Mouse (Mus musculus) urinary bladder, postnatal 14 days (tissue): ENCODE data around the gene Armh1.
A peak's percentile ranks its signal among the peaks of the same experiment; 100 is the strongest.
"Not testable (repeated sequence)": the region's sequence is repeated elsewhere in the genome, so short reads cannot be mapped to it uniquely, and the experiment has no call there.

Source experiments
- DNase-seq: peaks from one replicate; pipeline ENCODE4 v3.0.0; 2021; ENCODE audit warnings: low spot score

The Armh1 gene

DNA sequence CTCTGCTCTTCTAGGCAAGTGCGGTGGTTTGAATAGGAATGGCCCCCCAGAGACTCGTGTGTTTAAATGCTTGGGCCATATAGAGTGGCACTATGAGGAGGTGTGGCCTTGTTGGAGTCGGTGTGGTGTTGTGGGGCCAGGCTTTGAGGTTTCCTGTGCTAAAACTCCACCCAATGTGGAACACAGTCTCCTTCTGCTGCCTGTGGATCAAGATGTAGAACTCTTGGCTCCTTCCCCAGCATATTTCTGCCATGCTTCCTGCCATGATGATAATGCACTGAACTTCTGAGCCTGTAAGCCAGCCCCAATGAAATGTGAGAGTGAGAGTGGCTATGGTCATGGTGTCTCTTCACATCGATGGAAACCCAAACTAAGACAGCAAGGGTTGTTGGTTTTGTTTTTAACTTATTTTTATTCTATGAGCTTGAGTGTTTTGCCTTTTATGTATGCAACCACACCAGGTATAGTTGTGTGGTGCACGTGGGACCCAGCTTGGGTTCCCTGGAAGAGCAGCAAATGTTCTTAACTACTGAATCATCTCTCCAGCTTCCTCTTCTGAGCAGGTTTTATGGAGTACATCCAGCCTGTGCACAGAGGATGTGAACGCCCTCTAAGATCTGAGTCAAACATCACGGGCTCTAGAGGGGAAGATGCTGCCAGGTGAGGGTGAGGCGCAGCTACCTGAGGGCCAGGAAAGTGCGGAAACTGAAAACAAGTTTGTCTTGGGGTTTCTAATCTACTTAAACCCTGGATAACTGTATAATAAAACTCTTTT lies 31.0 kb downstream of the Armh1 start:
- no peak for DNase-seq

DNA sequence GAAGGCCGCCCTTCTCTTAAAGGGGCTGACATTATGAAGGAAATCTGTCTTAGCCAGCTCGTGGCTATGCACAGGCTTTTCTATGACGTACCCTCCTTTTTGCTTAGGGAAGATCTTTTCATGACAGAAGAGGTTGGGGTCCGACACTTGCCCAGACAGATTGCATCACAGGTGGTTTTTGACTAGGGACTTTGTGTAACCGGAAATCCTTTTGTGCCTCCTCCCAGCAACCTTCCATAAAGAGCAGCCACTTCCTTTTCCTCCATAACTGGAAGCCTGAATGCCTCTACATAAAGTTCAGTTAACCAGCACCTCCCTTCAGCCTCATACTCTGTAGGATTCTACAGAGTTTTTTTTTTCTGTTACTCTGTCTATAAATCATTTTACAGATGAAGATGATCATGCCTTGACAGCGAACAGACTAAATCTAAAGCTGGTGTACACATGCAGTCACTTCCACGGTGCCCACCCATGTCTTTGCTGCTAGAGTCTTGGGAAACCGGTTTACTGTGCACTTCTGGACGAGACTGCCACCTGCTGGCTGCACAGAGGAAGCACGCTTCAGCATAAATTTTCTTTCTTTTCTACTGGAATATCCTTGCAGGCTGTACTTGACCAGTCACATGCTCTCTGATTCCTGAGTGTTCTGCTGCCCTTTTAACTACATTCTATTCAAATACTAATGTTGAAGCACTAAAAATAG lies 33.3 kb downstream of the Armh1 start:
- peak; percentile 41 for DNase-seq

DNA sequence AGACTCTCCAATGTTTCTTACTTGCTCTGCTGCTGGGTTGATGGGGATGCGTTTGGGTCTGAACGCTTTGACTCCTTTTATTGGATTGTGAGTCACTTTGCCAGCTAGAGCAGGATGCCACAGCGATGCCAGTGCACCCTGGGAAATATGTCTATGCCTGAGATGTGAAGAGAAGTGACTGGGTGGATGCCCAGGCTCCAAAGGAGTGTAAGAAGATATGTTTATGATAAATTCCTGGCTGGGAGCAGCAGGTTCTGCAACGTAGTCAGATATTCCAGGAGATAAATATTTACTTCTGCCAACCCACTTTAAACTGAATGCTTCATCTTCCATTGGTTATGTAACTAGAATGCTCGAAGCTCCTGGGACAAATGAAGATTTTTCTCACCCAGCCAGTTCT lies 34.9 kb downstream of the Armh1 start:
- DNase-seq = no peak

DNA sequence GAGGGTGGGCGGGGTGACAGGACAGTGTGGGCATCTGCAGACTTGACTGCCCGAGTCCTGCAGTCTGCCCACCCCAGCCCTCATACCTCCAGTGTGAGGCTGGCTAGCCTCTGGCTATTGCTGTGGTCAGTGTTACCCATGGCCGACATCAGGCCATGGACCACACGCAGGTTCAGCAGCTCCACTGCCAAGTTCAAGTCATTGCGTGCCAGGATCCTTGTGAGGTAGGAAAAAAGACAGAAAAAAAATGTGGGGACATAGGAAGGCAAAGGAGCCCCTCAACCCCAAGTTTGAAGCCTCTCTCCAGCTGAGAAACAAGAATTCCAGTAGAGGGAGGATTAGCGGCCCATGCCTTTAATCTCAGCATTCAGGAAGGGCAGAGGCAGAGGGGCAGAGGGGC lies 37.7 kb downstream of the Armh1 start:
- DNase-seq = no peak

DNA sequence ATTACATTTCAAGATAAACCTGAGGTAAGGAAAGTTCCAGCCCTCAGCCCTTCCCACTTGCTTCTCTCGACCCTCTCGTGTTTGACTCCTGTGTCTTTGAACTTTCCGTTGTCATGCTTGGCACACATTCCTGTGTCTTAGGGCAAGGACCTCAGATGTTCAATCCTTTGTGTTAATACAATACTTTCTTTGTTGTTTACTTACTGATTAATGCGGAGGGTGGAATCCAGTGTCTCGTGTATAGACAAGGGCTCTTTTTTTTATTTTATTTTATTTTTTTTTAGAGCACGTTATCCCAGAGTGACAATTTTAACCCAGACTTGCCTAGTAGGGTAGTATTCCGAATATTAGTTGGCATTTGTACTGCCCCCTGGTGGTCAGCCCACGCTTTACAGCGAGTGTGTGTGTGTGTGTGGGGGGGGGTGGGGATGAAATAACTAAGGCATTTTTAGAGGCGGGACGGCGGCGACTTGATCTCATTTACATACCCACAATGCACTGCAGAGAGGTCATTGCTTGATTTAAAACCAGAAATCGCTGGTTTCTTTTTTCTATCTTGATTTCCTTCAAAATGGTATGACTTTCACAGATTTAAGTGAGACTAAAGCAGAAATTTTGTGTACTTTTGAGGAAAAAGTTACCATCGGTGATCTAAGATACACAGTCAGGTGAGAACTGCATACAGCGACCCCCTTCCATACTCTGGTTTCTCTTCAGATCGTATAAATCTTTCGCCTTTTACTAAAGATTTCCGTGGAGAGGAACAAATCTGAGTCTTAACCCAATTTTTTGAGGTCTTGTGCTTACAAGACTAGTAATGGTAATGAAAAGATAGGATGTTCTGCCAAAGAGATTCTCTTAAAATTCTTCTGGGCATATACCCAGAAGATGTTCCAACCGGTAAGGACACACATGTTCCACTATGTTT lies 41.5 kb downstream of the Armh1 start:
- DNase-seq = peak; percentile 85

DNA sequence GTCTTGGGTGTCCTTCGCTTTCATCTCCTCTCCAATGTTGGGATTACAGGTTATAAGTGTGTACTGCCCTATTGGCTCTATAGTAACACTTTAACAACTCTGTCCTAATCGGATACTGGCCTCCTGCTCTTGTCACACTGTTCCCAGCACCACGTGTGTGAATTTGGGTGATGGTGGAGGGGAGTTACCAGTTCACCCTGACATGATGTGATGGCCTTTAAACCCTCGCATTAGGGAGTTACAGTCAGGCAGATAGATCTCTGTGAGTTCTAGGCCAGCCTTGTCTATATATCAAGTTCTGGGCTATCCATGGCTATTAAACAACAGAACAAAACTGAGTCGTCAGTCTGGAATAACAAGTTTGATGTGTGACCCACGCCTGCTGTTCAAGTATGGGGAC lies 42.3 kb downstream of the Armh1 start:
- no peak for DNase-seq

DNA sequence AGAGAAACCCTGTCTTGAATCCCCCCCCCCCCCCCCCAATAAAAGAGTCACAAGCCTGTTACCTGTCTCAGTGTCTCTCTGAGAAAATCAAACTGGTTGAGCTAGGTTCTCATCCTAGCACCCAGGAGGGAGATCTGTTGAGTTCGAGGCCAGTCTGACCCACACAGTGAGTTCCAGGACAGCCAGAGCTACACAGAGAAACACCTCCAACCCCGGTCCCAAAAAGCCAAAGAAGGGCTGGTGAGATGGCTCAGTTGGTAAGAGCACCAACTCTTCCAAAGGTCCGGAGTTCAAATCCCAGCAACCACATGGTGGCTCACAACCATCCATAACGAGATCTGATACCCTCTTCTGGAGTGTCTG lies 49.0 kb downstream of the Armh1 start:
- DNase-seq = no peak

DNA sequence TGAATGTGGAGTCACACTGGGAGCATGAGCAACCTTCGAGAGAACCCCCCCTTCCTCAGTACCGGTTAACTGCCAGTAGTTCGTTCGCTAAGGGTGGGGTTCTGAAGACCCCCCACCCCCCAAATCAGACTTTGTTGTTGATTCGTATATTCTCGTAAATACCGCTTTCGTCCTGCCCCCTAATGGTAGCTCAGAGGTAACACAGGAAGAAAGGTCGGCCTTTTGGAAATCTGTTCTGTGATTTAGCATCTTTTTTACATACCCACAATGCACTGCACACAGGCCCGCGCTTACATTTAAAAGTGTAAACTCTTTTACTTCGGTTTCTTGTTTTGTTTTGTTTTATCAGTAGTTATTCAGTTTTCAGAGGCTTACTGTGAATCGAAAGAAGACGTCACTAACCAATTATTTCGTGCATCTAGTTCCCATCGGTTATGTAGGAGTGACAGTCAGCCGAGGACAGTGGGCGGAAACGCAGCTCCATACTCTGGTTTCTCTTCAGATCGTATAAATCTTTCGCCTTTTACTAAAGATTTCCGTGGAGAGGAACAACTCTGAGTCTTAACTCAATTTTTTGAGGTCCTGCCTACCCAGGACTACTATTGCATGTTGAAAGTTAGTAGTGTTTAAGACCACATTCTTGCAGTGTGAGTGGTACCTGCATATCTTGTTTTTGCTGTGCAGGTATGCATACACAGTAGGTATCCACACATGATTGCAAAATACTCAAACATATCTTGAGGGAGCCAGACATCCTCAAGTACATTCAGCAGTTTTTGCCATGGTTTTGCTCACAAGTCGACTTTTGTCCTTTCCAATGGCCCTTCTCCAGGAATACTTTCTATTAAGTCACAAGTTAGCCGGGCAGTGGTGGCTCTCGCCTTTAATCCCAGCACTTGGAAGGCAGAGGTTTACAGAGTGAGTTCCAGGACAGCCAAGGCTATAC lies 49.6 kb downstream of the Armh1 start:
- DNase-seq = peak; percentile 28

DNA sequence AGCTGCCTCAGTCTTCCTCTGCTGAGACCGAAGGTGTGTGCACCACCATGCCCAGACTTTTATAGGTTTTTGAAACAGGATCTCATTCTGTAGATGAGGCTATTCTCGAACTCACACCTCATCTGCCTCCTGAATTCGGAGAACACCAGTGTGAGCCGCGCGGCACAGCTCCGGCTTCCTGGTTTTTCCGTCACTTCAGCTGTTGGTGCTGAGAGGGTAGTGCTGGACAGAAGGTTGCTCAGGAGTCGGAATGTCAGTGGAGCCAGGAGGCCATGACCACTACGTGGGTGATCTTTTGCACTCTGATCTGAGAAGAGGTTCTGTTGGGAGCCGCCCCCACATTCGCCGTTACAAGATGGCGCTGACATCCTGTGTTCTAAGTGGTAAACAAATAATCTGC lies 60.1 kb downstream of the Armh1 start:
- DNase-seq = no peak

DNA sequence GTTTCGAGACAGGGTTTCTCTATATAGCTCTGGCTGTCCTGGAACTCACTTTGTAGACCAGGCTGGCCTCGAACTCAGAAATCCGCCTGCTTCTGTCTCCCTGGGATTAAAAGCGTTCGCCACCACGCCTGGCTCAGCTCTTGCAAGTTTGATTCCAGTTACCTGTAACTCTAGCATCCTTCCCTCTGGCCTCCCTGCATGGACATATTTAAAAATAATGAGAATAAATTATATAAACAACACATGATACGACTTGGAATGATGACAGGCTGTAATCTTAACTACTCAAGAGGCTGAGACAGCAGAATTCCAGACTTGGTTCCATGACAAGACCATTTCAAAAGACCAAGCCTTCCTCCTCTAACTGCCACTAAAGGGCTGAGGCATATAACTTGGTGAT lies 61.3 kb downstream of the Armh1 start:
- DNase-seq = no peak

DNA sequence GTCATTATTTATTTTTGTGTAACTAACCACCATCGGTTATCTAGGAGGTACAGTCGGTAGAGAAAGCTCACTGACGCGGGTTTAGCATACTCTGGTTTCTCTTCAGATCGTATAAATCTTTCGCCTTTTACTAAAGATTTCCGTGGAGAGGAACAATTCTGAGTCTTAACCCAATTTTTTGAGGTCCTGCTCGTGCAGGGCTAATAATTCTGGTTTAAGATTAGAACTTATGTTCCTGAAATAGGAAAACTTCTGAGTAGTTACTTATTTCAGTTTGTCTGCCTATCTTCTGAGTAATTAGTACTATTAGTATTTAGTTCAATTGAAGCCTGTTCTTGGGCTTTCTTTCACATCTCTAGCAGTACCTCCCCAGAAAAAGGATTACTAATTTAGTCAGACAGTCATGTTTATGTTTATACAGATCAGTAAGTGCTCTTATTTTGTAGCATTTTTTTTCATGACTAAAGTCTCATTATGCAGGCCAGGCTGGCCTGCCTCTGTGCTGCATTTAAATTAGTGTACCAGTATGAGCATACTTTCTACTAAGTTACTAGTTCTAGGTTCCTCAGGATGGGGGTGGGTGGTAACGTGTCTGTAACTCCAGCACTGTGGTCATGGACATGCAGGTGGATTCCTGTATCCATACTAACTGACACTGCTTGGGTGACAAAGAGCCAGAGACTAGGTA lies 61.9 kb downstream of the Armh1 start:
- DNase-seq = peak; percentile 27

DNA sequence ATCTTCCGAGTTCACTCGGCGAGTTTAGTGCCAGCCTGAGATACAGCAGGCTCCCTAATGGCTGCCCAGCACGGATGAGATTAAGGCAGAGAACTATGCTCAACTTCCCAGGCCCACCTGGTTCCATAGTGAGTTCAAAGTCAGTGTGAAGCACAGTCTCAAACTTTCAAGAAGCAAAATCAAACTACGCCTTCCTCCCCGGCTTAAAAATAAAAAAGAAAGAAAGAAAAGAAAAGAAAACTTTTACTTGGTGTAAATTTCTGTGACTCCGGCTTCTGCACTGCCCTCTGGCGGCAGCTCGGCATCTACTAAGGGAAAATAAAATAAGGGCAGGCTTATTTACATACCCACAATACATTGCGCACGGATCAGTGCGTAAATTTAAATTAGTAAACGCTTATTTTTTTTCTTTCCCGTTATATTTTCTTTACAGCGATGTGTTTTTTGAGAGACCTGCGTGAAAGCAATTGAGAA lies 62.5 kb downstream of the Armh1 start:
- peak; percentile 89 for DNase-seq

DNA sequence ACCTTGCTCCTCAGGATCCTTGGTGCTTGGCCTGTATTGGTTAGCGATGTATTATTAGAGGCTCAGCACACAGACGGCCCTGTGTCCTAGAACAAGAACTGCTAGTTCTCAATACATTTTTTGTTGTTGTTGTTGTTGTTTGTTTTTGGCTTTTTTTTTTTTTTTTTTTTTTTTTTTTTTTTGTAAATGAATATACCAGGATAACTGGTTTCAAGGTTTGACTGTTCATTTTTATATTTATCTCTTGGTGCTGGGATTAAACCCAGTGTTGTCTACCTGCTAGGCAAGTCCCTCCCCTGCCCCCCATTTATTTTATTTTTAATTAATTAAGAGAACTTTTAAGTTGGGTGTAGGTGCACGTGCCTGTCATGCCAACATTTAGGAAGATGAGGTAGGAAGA lies 63.0 kb downstream of the Armh1 start:
- no peak for DNase-seq

DNA sequence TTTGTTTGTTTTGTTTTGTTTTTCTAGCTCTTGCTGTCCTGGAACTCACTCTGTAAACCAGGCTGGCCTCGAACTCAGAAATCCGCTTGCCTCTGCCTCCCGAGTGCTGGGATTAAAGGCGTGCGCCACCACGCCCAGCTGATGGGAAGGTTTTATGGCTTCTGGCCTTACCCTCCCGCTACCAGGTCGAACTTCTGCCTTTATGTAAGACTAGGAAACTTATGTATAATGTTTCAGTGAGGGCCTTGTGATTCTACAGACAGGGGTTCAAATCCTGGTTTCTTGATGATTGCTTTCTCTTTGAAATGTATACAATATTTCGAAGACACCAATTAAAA lies 69.2 kb downstream of the Armh1 start:
- not testable (repeated sequence) for DNase-seq

DNA sequence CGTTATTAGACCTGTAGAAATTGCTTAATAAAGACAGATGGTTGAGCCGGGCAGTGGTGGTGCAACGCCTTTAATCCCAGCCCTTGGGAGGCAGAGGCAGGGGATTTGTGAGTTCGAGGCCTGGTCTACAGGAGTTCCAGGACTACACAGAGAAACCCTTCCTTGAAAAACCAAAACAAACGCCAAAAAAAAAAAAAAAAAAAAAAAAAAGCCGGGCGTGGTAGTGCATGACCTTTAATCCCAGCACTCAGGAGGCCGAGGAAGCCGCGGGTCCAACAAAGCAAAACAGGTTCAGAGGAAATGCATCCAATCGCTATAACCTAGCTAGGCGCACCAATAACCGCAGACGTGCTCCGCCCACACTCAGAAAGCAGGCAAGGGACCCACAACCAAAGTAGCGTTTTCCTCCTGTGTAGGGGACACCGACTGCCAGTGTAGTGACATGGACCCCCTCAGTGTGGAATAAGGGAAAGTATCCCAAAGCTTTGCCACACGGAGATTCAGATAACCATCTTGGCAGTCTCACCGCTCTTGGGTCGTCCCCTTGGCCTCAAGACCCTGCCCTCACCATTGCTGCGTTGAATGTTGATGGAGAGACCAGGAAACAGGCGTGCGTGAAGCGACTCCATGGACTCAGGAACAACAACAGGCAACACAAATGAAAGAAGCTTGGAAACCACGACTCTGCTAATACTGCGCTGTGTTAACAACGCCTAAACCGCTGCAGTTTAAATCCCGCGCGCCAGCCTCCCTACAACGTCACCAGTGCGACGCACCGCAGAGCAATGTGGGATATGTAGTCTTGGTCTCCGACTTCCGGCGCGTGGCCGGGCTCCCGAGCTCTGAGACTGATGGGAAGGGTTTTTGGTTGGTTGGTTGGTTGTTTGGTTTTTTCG lies 69.8 kb downstream of the Armh1 start, which contains the start of gene Kif2c:
Kif2c (minus strand) TSS at position 777 of the 896 bp plus-strand sequence.
- DNase-seq = peak; percentile 93

DNA sequence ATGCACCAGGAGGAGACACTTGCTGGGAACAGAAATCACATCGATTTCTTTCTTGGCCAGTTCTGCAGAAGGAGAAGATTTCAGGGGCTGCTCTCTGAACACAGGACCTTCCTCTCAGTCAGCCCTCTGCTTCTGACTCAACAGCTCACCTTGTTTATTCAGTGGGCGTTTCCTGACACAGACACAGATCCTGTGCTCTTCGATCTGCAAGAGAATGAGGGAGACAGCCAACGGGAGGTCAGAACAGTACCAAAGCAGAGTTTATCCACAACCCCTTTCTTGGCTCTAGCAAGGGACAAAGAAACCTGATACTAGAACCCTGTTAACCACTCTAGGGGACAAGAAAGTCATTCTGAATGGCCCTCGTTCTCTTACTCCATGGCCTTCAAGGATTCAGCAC lies 82.0 kb downstream of the Armh1 start:
- no peak for DNase-seq
